In the genomic region with DNA sequence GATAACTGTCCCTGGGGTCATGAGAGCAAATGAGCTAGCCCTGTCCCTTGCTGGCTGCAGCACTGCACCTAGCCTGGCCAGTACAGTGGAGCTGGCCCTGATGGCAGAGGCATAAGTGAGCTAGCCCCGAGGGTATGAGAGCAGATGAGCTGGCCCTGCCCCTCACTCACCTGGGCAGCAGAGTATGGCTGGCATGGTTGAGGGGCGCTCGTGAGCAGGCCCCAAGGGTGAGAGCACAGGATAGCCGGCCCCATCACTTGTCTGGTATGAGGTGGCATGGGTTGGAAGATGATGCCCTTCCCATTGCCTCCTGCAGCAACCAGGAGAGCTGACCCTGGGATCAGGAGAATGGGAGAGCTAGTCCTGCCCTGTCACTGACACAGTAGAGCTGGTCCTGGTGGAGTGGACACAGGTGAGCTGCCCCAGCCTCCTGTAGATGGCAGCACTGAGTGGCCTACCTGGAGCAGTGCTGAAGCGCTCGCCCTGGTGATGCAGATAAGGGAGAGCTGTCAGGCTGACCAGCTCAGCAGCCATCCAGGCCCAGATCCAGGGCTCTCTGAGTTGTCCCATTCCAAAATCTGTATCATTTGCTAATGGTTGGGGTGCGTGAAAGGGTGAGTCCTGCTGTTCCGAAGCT, we compare ENCODE assay signal across 8 mouse cellular contexts. TPM values are rescaled to one million over a fixed set of nuclear protein-coding genes. Genes with fewer than 3 reads are reported as not detected.
DNase-seq lines count a peak whose midpoint lies in the region; ATAC-seq lines count a peak whose summit lies in the region.

No protein-coding gene starts in this region.

- ATAC-seq in embryonic facial prominence, embryonic 15.5 days (ENCODE audit: insufficient number of reproducible peaks, low FRiP score, low TSS enrichment, low read depth): 0 out of 2 replicates have a peak, but pooled peaks have one; percentile 31

- peaks cover 47% of the 10 kb centered on the region for H3K36me3 ChIP-seq in embryonic facial prominence, embryonic 15.5 days

- H3K4me1 ChIP-seq in embryonic facial prominence, embryonic 15.5 days: no peaks in the 10 kb centered on the region

- H3K4me3 ChIP-seq in embryonic facial prominence, embryonic 15.5 days (replicated peaks): no peak overlapping the region

- H3K27ac ChIP-seq in embryonic facial prominence, embryonic 15.5 days (replicated peaks): no peak overlapping the region

- no peak overlapping the region for H3K4me2 ChIP-seq in embryonic facial prominence, embryonic 15.5 days (replicated peaks)

- no peak overlapping the region for H3K9ac ChIP-seq in embryonic facial prominence, embryonic 15.5 days

- DNase-seq in embryo, embryonic 10 days (ENCODE audit: low spot score): peak; percentile 53
- no peak for DNase-seq in embryo, embryonic 10.5 days (ENCODE audit: low spot score)
- peak; percentile 20 to 64 for DNase-seq in urinary bladder, adult 18-20 months (ENCODE audit: low spot score in 2 of 2)
- DNase-seq in urinary bladder, postnatal 10 days (ENCODE audit: low spot score): no peak
- DNase-seq in kidney, postnatal 10 days: peak; percentile 70
- peak; percentile 49 to 53 for DNase-seq in lung, postnatal 4 days
- peak; percentile 52 to 54 for DNase-seq in thymus, postnatal 36 days

- no peaks in the 10 kb centered on the region for H3K9me3 ChIP-seq in embryonic facial prominence, embryonic 15.5 days (replicated peaks)

- 80% methylated on average over 8 of the region's 8 CpGs for WGBS in embryonic facial prominence, embryonic 15.5 days

- no peaks in the 10 kb centered on the region for H3K27me3 ChIP-seq in embryonic facial prominence, embryonic 15.5 days

RNA-seq across cellular contexts. Expression of gene Hal, which starts 3.4 kb away (rescaled TPM):
- polyA plus RNA-seq in embryonic facial prominence, embryonic 15.5 days (2015; fragmentation: Nextera tagmentation; extraction: Ambion mirVana): 0.63 and 3.4 TPM in 2 replicates

RNA-seq across cellular contexts. Expression of gene Lta4h, which starts 32.0 kb away (rescaled TPM):
- 202 and 203 TPM in 2 replicates for polyA plus RNA-seq in embryonic facial prominence, embryonic 15.5 days (2015; fragmentation: Nextera tagmentation; extraction: Ambion mirVana)

RNA-seq across cellular contexts. Expression of gene Amdhd1, which starts 54.7 kb away (rescaled TPM):
- polyA plus RNA-seq in embryonic facial prominence, embryonic 15.5 days (2015; fragmentation: Nextera tagmentation; extraction: Ambion mirVana): 0.11 and 0.29 TPM in 2 replicates

RNA-seq across cellular contexts. Expression of gene Ccdc38, which starts 55.3 kb away (rescaled TPM):
- polyA plus RNA-seq in embryonic facial prominence, embryonic 15.5 days (2015; fragmentation: Nextera tagmentation; extraction: Ambion mirVana): 0.41 TPM in 2 replicates

Comparison
In these comparisons a context has a peak if more than half of its experiments do, and no peak if none do; other contexts are left out.
1. DNase-seq: peak in embryo, embryonic 10 days (single experiment), urinary bladder, adult 18-20 months (2 of 2), kidney, postnatal 10 days (single experiment), lung, postnatal 4 days (2 of 2) and thymus, postnatal 36 days (2 of 2); none in embryo, embryonic 10.5 days (single experiment) and urinary bladder, postnatal 10 days (single experiment).